Mouse (Mus musculus) megakaryocyte, adult 5-6 weeks (primary cell): ENCODE results near the gene Foxc1. TPM values are rescaled to one million over a fixed set of nuclear protein-coding genes. Genes with fewer than 3 reads are reported as not detected.

Experiments
- ATAC-seq: 2 replicates; pipeline ENCODE4 v1.8.0; 2016; ENCODE audit warnings: mild to moderate bottlenecking, inconsistent platforms; ENCODE audit not compliant: poor library complexity, severe bottlenecking
- total RNA-seq, 2 experiments: library from RNA; stranded (forward) in 1 of 2; stranded (reverse) in 1 of 2; fragments of 153-499, 151-499 nt in 1 of 2; fragments of 221-1000, 200-1000 nt in 1 of 2; gene quantifications; 2 replicates each; pipeline versions ENCODE4 v1.2.3 to v1.2.4; 2015 to 2017

The Foxc1 gene
- total RNA-seq, 2 experiments from 2014 or later: 0.07 to 0.18 TPM

GRCm38 (mm10) chr13:31828446-31828845 lies 22.0 kb downstream of the Foxc1 start:
- ATAC-seq: no peak

- ATAC-seq: no peak
Observed at GRCm38 (mm10) chr13:31830332-31830731, 23.9 kb downstream of the Foxc1 start.

GRCm38 (mm10) chr13:31835802-31836201 lies 29.4 kb downstream of the Foxc1 start:
- no peak for ATAC-seq

- no peak for ATAC-seq
Observed at GRCm38 (mm10) chr13:31849258-31849971, 43.0 kb downstream of the Foxc1 start.

GRCm38 (mm10) chr13:31853564-31853963 lies 47.1 kb downstream of the Foxc1 start:
- ATAC-seq: no peak

GRCm38 (mm10) chr13:31854000-31854399 lies 47.6 kb downstream of the Foxc1 start:
- ATAC-seq: no peak

GRCm38 (mm10) chr13:31860200-31860599 lies 53.8 kb downstream of the Foxc1 start:
- ATAC-seq: no peak

Other genes starting within 250 kb of the Foxc1 start
- 0.36 TPM in 1 of 2 replicates, not detected in the other for gene A530084C06Rik, start 247.3 kb upstream of the Foxc1 start, total RNA-seq (2015)
- gene A530084C06Rik, start 247.3 kb upstream of the Foxc1 start, total RNA-seq (2017): 0.15 TPM in 1 of 2 replicates, not detected in the other
- gene Foxf2, start 180.8 kb upstream of the Foxc1 start, total RNA-seq (2015): 0.25 TPM in 1 of 2 replicates, not detected in the other
- not detected in 2 replicates for gene Foxf2, start 180.8 kb upstream of the Foxc1 start, total RNA-seq (2017)